Mouse (Mus musculus): ENCODE measurements at regions not wholly inside any gene's neighbourhood (a gene's known extent, or its start where the extent isn't known, plus 50 kb on each side); places are given as distances from the start of the nearest gene placed in this dataset.

DNA sequence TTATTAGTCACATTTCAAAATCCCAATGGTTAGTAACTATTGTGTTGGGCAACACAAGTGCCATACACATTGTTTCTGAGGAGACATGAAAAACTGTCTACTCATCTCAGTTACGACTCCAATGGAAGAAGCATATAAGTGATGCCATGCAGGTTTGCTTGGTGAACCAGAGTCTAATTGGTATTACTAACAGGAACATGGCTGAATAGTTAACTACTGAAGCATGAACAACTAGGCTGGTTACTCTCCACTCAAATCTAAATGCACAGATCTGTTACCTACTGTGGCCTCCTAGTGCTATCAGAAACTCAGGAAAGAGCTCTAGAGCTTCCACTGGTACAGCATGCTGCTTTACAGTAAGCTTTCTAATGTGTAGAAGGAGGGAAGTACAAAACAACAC is 503.5 kb upstream of the Sox9 start:
- no peak for DNase-seq

DNA sequence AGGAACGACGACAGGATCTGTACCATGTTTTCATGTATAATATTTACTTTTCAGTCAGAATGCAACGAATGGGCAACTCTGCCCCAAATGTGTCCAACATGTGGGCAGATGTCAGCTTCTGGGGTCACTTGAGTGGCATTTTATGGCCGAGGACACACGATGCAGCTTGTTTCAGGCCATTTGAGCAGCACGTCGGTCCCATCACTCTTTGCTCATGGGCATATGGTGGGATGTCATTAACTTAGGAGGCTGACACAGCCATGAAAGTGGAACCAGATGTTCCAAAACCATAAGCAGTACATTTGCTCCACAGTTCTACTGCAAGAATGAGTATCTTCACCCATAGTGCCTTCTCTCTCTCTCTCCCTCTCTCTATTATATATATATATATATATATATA is 499.1 kb upstream of the Sox9 start:
- DNase-seq = no peak

DNA sequence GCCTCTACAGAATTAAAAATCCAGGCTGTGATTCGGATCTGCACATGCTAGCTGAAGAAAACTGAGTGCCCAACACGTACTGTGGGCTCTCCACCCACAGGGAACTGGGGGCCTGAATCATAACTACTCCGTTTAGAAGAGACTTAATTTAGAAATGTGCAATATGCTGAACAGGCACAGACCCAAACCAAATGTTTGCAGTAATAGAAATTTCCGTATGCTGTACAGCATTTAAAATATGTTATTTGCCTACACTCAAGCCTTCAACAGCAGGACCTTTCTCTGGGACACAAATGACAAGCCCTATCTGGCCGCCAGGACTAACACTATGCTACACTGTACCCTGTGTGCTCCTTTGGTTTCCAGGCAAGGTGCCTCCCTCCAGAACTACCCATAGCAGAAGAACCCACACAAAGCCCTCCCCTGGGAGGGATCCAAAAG is 483.1 kb upstream of the Sox9 start:
- no peak for DNase-seq

GRCm38 (mm10) chr11:112303091-112303490 is 478.9 kb upstream of the Sox9 start:
- DNase-seq = no peak

DNA sequence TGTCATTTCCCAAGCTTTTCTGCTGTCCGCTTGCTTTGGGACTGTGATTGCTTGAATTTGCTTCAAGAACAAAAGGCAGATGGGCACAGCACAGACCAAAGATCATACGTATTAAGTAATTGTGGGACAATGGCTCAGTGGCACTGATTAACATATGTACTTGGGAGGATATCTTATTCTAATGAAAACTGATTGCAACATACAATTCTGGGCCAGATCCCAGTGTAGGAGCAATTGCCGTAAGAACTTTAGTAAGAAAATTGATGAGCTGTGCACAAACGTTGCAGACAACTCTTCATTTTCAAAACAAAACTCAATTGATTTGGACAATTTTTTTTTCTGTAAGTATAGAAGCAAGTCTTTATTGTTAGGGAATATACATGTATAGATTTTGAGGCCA is 456.2 kb upstream of the Sox9 start:
- DNase-seq = no peak

DNA sequence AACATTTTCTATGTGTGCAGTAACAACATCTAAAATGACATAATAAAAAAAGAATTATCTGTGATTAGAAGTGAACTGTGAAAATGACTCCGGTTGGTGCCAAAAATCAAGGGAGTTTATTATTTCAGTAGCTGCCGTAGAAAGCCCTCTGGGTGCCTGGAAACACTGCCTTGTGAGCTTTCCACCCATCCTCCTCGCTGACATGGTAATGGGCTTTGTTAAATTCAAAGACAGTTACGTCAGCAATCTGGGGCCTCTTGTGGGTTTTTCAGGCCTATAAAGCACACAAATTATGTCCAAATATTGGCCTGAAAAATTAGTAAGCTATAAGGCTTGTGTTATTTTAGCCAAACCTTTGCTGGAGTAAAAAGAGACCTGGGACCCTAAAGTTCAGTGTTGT is 454.4 kb upstream of the Sox9 start:
- DNase-seq = no peak

GRCm38 (mm10) chr11:112345133-112345532 is 436.9 kb upstream of the Sox9 start:
- no peak for DNase-seq

DNA sequence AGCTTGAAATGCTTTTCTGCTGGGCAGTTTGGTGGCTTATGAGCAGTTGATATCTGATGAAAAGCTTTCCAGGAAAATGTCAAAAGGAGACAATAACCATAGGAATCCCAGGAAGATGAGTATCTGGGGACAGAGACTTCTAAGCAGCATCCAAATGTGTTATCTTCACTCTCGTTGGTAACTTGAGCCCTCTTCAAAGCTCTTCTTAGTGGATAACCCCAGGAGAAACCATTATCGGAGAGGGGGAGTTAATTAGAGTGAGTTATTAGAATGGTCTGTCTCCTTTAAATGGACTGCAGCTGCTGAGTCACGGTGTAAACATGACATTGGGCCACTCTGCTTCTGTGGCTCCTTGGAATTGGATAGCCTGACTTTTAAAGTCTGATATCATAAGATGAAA is 436.4 kb upstream of the Sox9 start:
- DNase-seq = no peak

GRCm38 (mm10) chr11:112346089-112346488 is 435.9 kb upstream of the Sox9 start:
- DNase-seq = no peak

GRCm38 (mm10) chr11:112346532-112346931 is 435.5 kb upstream of the Sox9 start:
- DNase-seq = no peak

GRCm38 (mm10) chr11:112355311-112355710 is 426.7 kb upstream of the Sox9 start:
- no peak for DNase-seq

- DNase-seq = no peak
Observed at GRCm38 (mm10) chr11:112366715-112367114, 415.3 kb upstream of the Sox9 start.

DNA sequence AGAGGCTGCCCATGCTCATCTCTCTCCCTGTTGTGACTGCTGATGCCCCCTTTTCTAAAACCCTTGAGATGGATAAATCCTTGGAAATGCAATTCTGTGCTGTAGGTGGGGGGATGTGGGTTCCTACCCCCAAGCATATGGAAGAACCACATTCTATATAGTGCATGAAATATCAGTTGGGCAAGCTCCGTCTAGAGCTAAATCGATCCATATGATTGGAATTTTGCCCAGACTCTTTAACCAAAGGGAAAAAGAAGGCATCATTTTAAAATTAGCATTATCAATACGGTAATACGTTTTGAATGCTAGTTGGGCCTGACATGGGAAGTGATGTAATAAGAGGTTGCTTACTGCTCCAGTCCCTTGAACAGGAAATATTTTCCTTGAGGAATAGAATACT is 411.1 kb upstream of the Sox9 start:
- no peak for DNase-seq

- DNase-seq = no peak
Observed at GRCm38 (mm10) chr11:112400069-112400468, 382.0 kb upstream of the Sox9 start.

GRCm38 (mm10) chr11:112407681-112408080 is 374.3 kb upstream of the Sox9 start:
- no peak for DNase-seq

GRCm38 (mm10) chr11:112412434-112412833 is 369.6 kb upstream of the Sox9 start:
- DNase-seq = no peak

DNA sequence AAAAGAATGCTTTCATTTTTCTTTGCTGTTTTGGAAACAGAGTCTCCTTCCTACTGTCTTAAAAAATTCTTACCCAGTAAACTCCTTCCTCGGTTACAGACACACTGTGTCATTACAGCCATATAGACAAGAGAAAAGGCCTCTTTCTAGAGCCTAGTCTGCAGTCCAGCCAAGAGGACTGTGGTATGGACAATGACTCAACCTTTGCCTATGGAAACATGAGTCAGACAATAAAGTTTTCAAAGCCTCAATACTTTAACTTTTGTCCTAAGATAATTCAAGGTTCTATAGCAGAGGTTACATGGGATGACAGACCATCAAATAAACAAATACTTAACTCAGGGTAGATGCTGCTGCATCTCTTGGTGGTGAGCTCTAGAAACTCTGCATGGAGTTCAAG is 339.4 kb upstream of the Sox9 start:
- DNase-seq = no peak

GRCm38 (mm10) chr11:112443890-112444289 is 338.1 kb upstream of the Sox9 start:
- DNase-seq = no peak

DNA sequence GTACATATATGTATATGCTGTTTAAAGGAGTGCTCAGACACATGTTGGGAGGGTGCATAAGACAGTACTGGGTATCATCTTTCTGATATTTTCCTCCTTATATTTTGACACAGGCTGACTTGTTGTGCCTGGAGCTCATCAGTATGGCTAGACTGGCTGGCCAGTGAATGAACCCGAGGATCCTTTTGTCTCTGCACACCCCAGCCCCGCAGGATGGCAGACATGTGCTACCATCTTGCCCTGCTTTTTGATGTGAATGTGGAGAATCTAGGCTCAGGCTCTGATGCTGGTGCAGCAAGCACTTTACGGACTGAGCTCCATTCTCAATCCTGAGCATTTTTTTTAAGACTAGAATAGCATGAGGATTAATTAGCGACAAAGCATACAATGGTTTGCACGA is 332.4 kb upstream of the Sox9 start:
- DNase-seq = no peak

GRCm38 (mm10) chr11:112450227-112450626 is 331.8 kb upstream of the Sox9 start:
- DNase-seq = no peak

GRCm38 (mm10) chr11:112458075-112458474 is 323.9 kb upstream of the Sox9 start:
- DNase-seq = no peak

DNA sequence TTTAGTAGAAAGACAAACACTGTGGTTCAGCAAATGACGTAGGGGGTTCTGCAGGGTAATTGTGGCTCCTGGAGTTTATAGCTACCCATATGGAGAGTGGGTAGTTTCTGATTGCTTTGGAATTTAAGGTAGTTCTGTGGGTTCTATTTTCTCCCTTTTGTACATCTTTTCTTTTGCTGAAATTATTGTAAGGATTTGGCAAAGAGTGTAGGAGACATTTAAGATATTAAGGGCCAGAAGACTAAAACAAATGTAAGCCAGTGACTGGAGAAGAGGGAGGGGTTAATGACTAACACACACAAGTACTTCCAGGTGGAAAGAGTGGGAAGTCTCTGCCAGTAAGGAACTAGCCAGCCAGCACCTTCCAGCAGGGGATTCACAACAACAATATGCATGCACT is 318.9 kb upstream of the Sox9 start:
- no peak for DNase-seq

- DNase-seq = no peak
Observed at GRCm38 (mm10) chr11:112464386-112464785, 317.6 kb upstream of the Sox9 start.

DNA sequence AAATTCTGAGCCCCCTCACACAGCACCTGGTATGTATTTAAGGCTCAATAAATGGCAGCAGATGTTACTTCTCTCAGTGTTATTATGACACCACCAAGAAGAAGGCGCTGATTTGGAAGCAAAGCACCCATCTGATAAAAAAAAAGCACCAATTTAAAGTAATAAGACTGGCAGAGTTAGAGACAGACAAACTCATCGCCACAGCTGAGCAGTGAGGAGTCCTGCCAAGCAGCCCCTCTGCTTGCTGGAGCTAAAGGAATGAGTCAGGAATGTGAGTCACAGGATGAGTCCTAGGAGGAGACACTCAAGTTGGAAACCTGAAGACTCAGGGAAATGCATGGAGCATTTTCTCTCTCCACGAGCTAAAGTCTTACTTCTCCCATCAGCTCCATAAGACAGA is 311.7 kb upstream of the Sox9 start:
- DNase-seq = no peak

DNA sequence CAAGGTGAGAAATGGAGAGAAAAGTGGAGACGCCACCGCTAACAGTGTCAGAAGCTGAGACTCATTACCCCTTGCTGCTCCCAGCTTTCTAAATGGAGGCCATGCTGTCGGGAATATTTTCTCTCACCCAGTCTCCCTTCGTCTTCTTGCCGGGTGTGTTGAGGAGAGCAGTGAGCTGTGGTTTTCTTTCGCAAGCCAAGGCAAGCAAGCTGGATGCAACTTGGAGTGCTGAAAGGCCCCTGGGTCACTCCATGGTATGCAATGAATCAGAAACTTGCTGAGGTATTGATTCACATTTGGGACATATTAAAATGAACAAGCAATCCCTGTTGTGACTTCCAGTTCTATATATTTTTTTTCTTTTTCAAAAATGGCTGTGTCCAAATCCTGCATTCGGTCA is 308.8 kb upstream of the Sox9 start:
- DNase-seq = no peak

- no peak for DNase-seq
Observed at GRCm38 (mm10) chr11:112473681-112474080, 308.3 kb upstream of the Sox9 start.
